Mouse (Mus musculus): ENCODE data around the gene Nxf3.

GRCm38 (mm10) chrX:136092497-136093279 is 7.6 kb upstream of the Nxf3 start:
- no peak for TF ChIP-seq EP300 (IDR thresholded peaks at IDR 0.05; ENCODE audit: low read depth)
- TF ChIP-seq CTCF (IDR thresholded peaks at IDR 0.05; ENCODE audit: low read depth), result no peak

All from heart, postnatal 0 days (tissue).